In the genomic region with DNA sequence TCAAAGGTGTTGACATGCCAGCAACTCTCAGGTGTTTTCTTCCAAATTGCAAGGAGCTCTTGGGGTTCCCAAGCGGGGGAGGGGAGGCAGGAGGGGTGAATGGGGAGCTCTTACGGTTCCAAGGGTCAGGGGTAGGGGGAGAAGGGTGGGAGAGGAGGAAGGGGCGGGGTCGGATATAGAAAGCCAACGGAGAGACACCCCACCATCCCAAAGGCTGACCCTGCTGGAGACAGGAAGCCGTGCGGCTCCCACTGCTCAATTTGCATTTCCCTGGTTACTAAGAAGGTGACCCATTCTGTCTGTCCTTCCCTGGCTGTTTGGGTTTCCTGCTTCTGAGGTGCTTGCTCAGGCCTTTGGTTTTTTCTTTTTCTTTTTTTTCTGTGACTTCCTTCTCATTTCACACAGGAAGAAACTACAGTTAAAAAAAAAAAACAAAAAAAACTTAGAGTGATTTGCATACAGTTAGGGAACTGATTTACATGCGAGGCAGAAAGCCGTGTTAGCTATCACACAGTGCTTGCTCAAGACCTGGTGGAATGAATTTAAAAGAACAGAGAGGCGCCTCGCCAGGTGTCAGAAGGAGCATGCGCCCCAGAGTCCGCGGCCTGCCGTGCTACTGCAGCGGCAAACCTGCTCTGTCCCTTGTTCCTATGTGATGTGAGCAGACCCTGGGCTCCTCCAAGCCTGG, we compare ENCODE assay signal across 8 mouse cellular contexts. TPM values are rescaled to one million over a fixed set of nuclear protein-coding genes. Genes with fewer than 3 reads are reported as not detected.
DNase-seq lines count a peak whose midpoint lies in the region; ATAC-seq and TF ChIP-seq lines count a peak whose summit lies in the region.

No protein-coding gene starts in this region.

- no peak overlapping the region for H3K27ac ChIP-seq in hindbrain, embryonic 12.5 days
- no peak overlapping the region for H3K27ac ChIP-seq in hindbrain, embryonic 10.5 days
- no peak overlapping the region for H3K27ac ChIP-seq in CH12.LX (ENCODE audit: insufficient read depth, low read depth)
- H3K27ac ChIP-seq in forebrain, postnatal 0 days (ENCODE audit: low read depth, low read length) = no peak overlapping the region

- no peak; the same call in 1 of the 2 replicates for TF ChIP-seq RAD21 in CH12.LX (IDR thresholded peaks at IDR 0.05; ENCODE audit: low read depth, low read length)

- peak; percentile 65 for TF ChIP-seq EP300 in CH12.LX (IDR thresholded peaks at IDR 0.05; ENCODE audit: low read length)

- H3K36me3 ChIP-seq in hindbrain, embryonic 12.5 days = no peaks in the 10 kb centered on the region
- no peaks in the 10 kb centered on the region for H3K36me3 ChIP-seq in hindbrain, embryonic 10.5 days
- H3K36me3 ChIP-seq in CH12.LX (replicated peaks in 1 of 2; ENCODE audit: control insufficient read depth in 1 of 2, insufficient read depth in 1 of 2, low read length in 1 of 2) = no peaks in the 10 kb centered on the region
- no peaks in the 10 kb centered on the region for H3K36me3 ChIP-seq in forebrain, postnatal 0 days (ENCODE audit: insufficient read depth)

- peak overlapping the region; percentile 7; the same call in 1 of the 2 replicates for H3K4me2 ChIP-seq in hindbrain, embryonic 12.5 days (replicated peaks)
- H3K4me2 ChIP-seq in CH12.LX (ENCODE audit: insufficient read depth, low read depth, poor library complexity, severe bottlenecking) = peak overlapping the region; percentile 17
- no peak overlapping the region for H3K4me2 ChIP-seq in forebrain, postnatal 0 days (ENCODE audit: low read depth)

- dilution Hi-C loops in CH12.LX (cut with MboI; ENCODE audit: extremely low pct_ligation_motif_present, extremely low pct_unique_long_range_greater_than_20kb, low sequenced_read_pairs) = no loop called here

- peaks cover 13% of the 10 kb centered on the region for H3K27me3 ChIP-seq in hindbrain, embryonic 12.5 days
- H3K27me3 ChIP-seq in hindbrain, embryonic 10.5 days (ENCODE audit: insufficient read depth, poor library complexity, severe bottlenecking) = peaks cover 16% of the 10 kb centered on the region
- H3K27me3 ChIP-seq in CH12.LX (replicated peaks) = peaks cover 6% of the 10 kb centered on the region
- no peaks in the 10 kb centered on the region for H3K27me3 ChIP-seq in forebrain, postnatal 0 days (ENCODE audit: insufficient read depth, low read length)

- in situ Hi-C loops in CH12.LX (cut with MboI; ENCODE audit: low pct_ligation_motif_present, low pct_unique_long_range_greater_than_20kb, low sequenced_read_pairs) = no loop called here

- peaks cover 10% of the 10 kb centered on the region for H3K4me1 ChIP-seq in hindbrain, embryonic 12.5 days
- H3K4me1 ChIP-seq in hindbrain, embryonic 10.5 days (replicated peaks) = peaks cover 22% of the 10 kb centered on the region
- H3K4me1 ChIP-seq in CH12.LX (ENCODE audit: control insufficient read depth in 1 of 2, insufficient read depth in 2 of 2) = peaks cover 8 to 31% of the 10 kb centered on the region in 2 experiments
- no peaks in the 10 kb centered on the region for H3K4me1 ChIP-seq in forebrain, postnatal 0 days (ENCODE audit: insufficient read depth)

- no peak for TF ChIP-seq POLR2A in CH12.LX (IDR thresholded peaks at IDR 0.05; ENCODE audit: low read depth, low read length)

- no peak overlapping the region for H3K4me3 ChIP-seq in hindbrain, embryonic 12.5 days
- no peak overlapping the region for H3K4me3 ChIP-seq in hindbrain, embryonic 10.5 days
- H3K4me3 ChIP-seq in CH12.LX (replicated peaks in 1 of 3; ENCODE audit: low read depth in 2 of 3, low read length in 2 of 3, poor library complexity in 1 of 3) = no peak overlapping the region
- H3K4me3 ChIP-seq in forebrain, postnatal 0 days (ENCODE audit: low read depth, low read length) = no peak overlapping the region

- 0 out of 2 replicates have a peak overlapping the region, but pooled peaks have one; percentile 1 for H3K9ac ChIP-seq in hindbrain, embryonic 12.5 days
- H3K9ac ChIP-seq in CH12.LX (ENCODE audit: insufficient read depth, low read depth) = no peak overlapping the region
- H3K9ac ChIP-seq in forebrain, postnatal 0 days = no peak overlapping the region

- 11% methylated on average over 16 of the region's 16 CpGs for WGBS in hindbrain, embryonic 12.5 days
- 13% methylated on average over 16 of the region's 16 CpGs for WGBS in hindbrain, embryonic 10.5 days
- WGBS in forebrain, postnatal 0 days = 9% methylated on average over 16 of the region's 16 CpGs

- no peak for ATAC-seq in hindbrain, embryonic 12.5 days (ENCODE audit: low FRiP score)
- peak; percentile 67; the same call in 1 of the 2 replicates for ATAC-seq in forebrain, postnatal 0 days
- 0 out of 2 replicates have a peak, but pooled peaks have one; percentile 47 for ATAC-seq in monocyte, adult 5-6 weeks (replicated peaks; ENCODE audit: insufficient number of reproducible peaks, low FRiP score, low TSS enrichment, poor library complexity, severe bottlenecking)

- no peak for DNase-seq in hindbrain, embryonic 10.5 days (ENCODE audit: low spot score)
- DNase-seq in CH12.LX (ENCODE audit: extremely low read depth) = peak; percentile 83
- DNase-seq in forebrain, postnatal 0 days = peak; percentile 32
- no peak for DNase-seq in layer of hippocampus, postnatal 36 days
- DNase-seq in cerebellum, postnatal 25 days = no peak
- no peak for DNase-seq in adrenal gland, postnatal 25 days

- TF ChIP-seq CTCF in CH12.LX (conservative IDR thresholded peaks at IDR 0.05 in 1 of 2, IDR thresholded peaks at IDR 0.05 in 1 of 2; ENCODE audit: low read depth in 2 of 2, low read length in 2 of 2) = no peak
- no peak for TF ChIP-seq CTCF in forebrain, postnatal 0 days (IDR thresholded peaks at IDR 0.05; ENCODE audit: low read depth)

- no peaks in the 10 kb centered on the region; the same call in 1 of the 2 replicates for H3K9me3 ChIP-seq in hindbrain, embryonic 12.5 days (replicated peaks)
- 0 out of 2 replicates have a peak, but pooled peaks cover 3% of the 10 kb centered on the region for H3K9me3 ChIP-seq in hindbrain, embryonic 10.5 days
- H3K9me3 ChIP-seq in CH12.LX (replicated peaks; ENCODE audit: low read length) = peaks cover 9% of the 10 kb centered on the region
- no peaks in the 10 kb centered on the region for H3K9me3 ChIP-seq in forebrain, postnatal 0 days (ENCODE audit: low read length)

- no peaks in the 10 kb centered on the region for H3K79me2 ChIP-seq in CH12.LX (replicated peaks; ENCODE audit: control insufficient read depth, extremely low read depth, insufficient read depth, poor library complexity, severe bottlenecking)

TF ChIP-seq in CH12.LX, 34 proteins besides CTCF, POLR2A, EP300 and RAD21:
- no peak for TF ChIP-seq UBTF (IDR thresholded peaks at IDR 0.05; ENCODE audit: low read depth, low read length)
- TF ChIP-seq HCFC1 (IDR thresholded peaks at IDR 0.05; ENCODE audit: low read depth, low read length) = 0 out of 2 replicates have a peak, but pooled peaks have one; percentile 16
- peak; percentile 75 for TF ChIP-seq NRF1 (IDR thresholded peaks at IDR 0.05; ENCODE audit: low read depth, low read length)
- no peak for TF ChIP-seq SMC3 (IDR thresholded peaks at IDR 0.05; ENCODE audit: low read depth, low read length)
- peak; percentile 93 for TF ChIP-seq ZNF384 (IDR thresholded peaks at IDR 0.05; ENCODE audit: low read depth, low read length)
- TF ChIP-seq ETS1 (conservative IDR thresholded peaks at IDR 0.05; ENCODE audit: low read depth, low read length) = peak; percentile 50
- 0 out of 2 replicates have a peak, but pooled peaks have one; percentile 24 for TF ChIP-seq IRF4 (IDR thresholded peaks at IDR 0.05; ENCODE audit: low read depth, low read length)
- TF ChIP-seq CHD1 (IDR thresholded peaks at IDR 0.05; ENCODE audit: low read depth, low read length) = no peak
- TF ChIP-seq ELF1 (IDR thresholded peaks at IDR 0.05; ENCODE audit: low read depth, low read length) = peak; percentile 62
- peak; percentile 48; the same call in 1 of the 2 replicates for TF ChIP-seq MEF2A (IDR thresholded peaks at IDR 0.05; ENCODE audit: borderline replicate concordance, low read depth, low read length)
- 0 out of 2 replicates have a peak, but pooled peaks have one; percentile 31 for TF ChIP-seq MYC (IDR thresholded peaks at IDR 0.05; ENCODE audit: low read depth, low read length)
- TF ChIP-seq MAZ (IDR thresholded peaks at IDR 0.05; ENCODE audit: low read depth, low read length) = no peak
- TF ChIP-seq TCF12 (IDR thresholded peaks at IDR 0.05; ENCODE audit: low read depth, low read length) = 0 out of 2 replicates have a peak, but pooled peaks have one; percentile 17
- TF ChIP-seq BHLHE40 (IDR thresholded peaks at IDR 0.05; ENCODE audit: low read depth, low read length) = peak; percentile 25; the same call in 1 of the 2 replicates
- 0 out of 2 replicates have a peak, but pooled peaks have one; percentile 41 for TF ChIP-seq SIN3A (IDR thresholded peaks at IDR 0.05; ENCODE audit: low read length)
TF ChIP-seq in CH12.LX: peak in this region for 11.

RNA-seq across cellular contexts. Expression of a gene that starts 44.5 kb away (rescaled TPM):
- polyA plus RNA-seq in hindbrain, embryonic 12.5 days (2016; fragmentation: Nextera tagmentation; extraction: Ambion mirVana) = 3.7 TPM in 2 replicates
- polyA plus RNA-seq in hindbrain, embryonic 10.5 days (2016; fragmentation: Nextera tagmentation; extraction: Ambion mirVana) = 3.3 and 5.3 TPM in 2 replicates
- total RNA-seq in CH12.LX (2012; rRNA removed) = not detected in 2 replicates
- not detected in 2 replicates for total RNA-seq in CH12.LX (2014; rRNA removed)
- not detected in 2 replicates for polyA plus RNA-seq in CH12.LX (2012; ENCODE audit: insufficient read length, low read depth)
- total RNA-seq in forebrain, postnatal 0 days (2014; rRNA removed) = 1.0 and 1.5 TPM in 2 replicates
- polyA plus RNA-seq in forebrain, postnatal 0 days (2015; fragmentation: Nextera tagmentation; extraction: Ambion mirVana) = 0.44 and 0.76 TPM in 2 replicates
- 0.38 TPM in 1 of 3 replicates, not detected in the others for total RNA-seq in monocyte, adult 5-6 weeks (2017)
- total RNA-seq in layer of hippocampus, postnatal 36 days (2021) = under 1 TPM; 0.66 to 0.70 TPM
- not detected in 2 replicates for total RNA-seq in adrenal gland, postnatal 25 days (2021)

Comparison
In these comparisons a context has a peak if more than half of its experiments do, and no peak if none do; other contexts are left out.
1. DNase-seq: peak in CH12.LX (single experiment) and forebrain, postnatal 0 days (single experiment); none in hindbrain, embryonic 10.5 days (single experiment), layer of hippocampus, postnatal 36 days (0 of 2), cerebellum, postnatal 25 days (0 of 2) and adrenal gland, postnatal 25 days (single experiment).